32 mouse cellular contexts compared by ENCODE assay signal in the genomic region with DNA sequence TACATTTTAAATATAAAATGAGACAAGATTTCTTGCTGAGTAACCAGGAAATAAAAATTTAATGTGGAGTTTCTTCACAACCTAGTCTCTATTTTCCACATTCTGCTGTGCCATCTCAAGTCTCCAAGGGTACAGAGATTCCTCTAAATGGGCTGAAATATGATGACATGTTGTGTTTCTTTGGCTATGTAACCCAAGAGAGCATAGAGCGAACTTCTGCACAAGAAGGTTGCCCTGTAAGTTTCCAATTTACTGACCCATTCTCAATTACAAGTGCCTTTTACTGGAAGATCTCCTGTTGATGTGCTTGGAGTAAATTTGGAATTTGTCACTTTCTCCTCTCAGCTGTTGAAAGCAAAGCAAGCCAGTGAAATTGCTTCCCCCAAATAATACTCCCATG.
"Had no signal": no experiment of that assay in that cellular context is flagged by ENCODE, and none has a peak within 500 bp of the region (broad histone marks: within the 10 kb centered on the region; RNA-seq: fewer than 3 reads in every experiment).

No protein-coding gene starts in this region.

- H3K9me3 ChIP-seq: limb, embryonic 10.5 days; limb, embryonic 12.5 days; limb, embryonic 13.5 days; limb, embryonic 15.5 days; liver, embryonic 12.5 days; liver, embryonic 13.5 days; liver, embryonic 15.5 days; lung, embryonic 15.5 days; megakaryocyte, embryonic 14.5 days; midbrain, embryonic 10.5 days; midbrain, embryonic 12.5 days; midbrain, embryonic 13.5 days; midbrain, embryonic 15.5 days; neural tube, embryonic 12.5 days had no signal

- H3K9ac ChIP-seq: limb, embryonic 12.5 days; limb, embryonic 13.5 days; limb, embryonic 15.5 days; liver, embryonic 12.5 days; liver, embryonic 13.5 days; liver, embryonic 14.5 days; liver, embryonic 15.5 days; liver, postnatal 0 days; lung, embryonic 14.5 days; lung, embryonic 15.5 days; midbrain, embryonic 12.5 days; midbrain, embryonic 13.5 days; midbrain, embryonic 15.5 days; neural tube, embryonic 12.5 days had no signal

- H3K4me1 ChIP-seq: limb, embryonic 15.5 days; liver, embryonic 12.5 days; liver, embryonic 13.5 days; liver, embryonic 15.5 days; lung, embryonic 15.5 days; megakaryocyte, embryonic 14.5 days; midbrain, embryonic 10.5 days; midbrain, embryonic 12.5 days had no signal

- ATAC-seq: liver, embryonic 12.5 days; liver, postnatal 0 days; lung, postnatal 0 days; midbrain, embryonic 13.5 days; midbrain, embryonic 15.5 days; midbrain, embryonic 16.5 days had no signal

- H3K4me2 ChIP-seq: limb, embryonic 12.5 days; limb, embryonic 13.5 days; limb, embryonic 15.5 days; liver, embryonic 11.5 days; liver, embryonic 12.5 days; liver, embryonic 13.5 days; liver, embryonic 15.5 days; lung, embryonic 14.5 days; lung, embryonic 15.5 days; midbrain, embryonic 11.5 days; midbrain, embryonic 12.5 days; midbrain, embryonic 13.5 days; midbrain, embryonic 15.5 days; neural tube, embryonic 12.5 days had no signal

- H3K27ac ChIP-seq: limb, embryonic 10.5 days; limb, embryonic 12.5 days; limb, embryonic 13.5 days; limb, embryonic 15.5 days; liver, embryonic 12.5 days; liver, embryonic 13.5 days; liver, embryonic 14.5 days; liver, embryonic 15.5 days; lung, embryonic 15.5 days; macrophage; midbrain, embryonic 10.5 days; midbrain, embryonic 12.5 days; midbrain, embryonic 13.5 days; midbrain, embryonic 15.5 days; neural tube, embryonic 12.5 days had no signal

- H3K4me3 ChIP-seq: limb, embryonic 10.5 days; limb, embryonic 12.5 days; limb, embryonic 13.5 days; limb, embryonic 15.5 days; liver, embryonic 12.5 days; liver, embryonic 13.5 days; liver, embryonic 15.5 days; lung, embryonic 15.5 days; megakaryocyte, embryonic 14.5 days; midbrain, embryonic 10.5 days; midbrain, embryonic 12.5 days; midbrain, embryonic 13.5 days; midbrain, embryonic 15.5 days; myocyte; neural tube, embryonic 12.5 days had no signal

- H3K36me3 ChIP-seq: limb, embryonic 10.5 days; limb, embryonic 12.5 days; limb, embryonic 13.5 days; limb, embryonic 15.5 days; liver, embryonic 12.5 days; liver, embryonic 13.5 days; liver, embryonic 15.5 days; lung, embryonic 15.5 days; midbrain, embryonic 10.5 days; midbrain, embryonic 12.5 days; midbrain, embryonic 13.5 days; midbrain, embryonic 15.5 days; neural tube, embryonic 12.5 days had no signal

- H3K27me3 ChIP-seq: limb, embryonic 12.5 days; limb, embryonic 13.5 days; limb, embryonic 15.5 days; liver, embryonic 12.5 days; liver, embryonic 13.5 days; liver, embryonic 15.5 days; lung, embryonic 15.5 days; megakaryocyte, embryonic 14.5 days; midbrain, embryonic 12.5 days; midbrain, embryonic 13.5 days; midbrain, embryonic 15.5 days; neural tube, embryonic 12.5 days had no signal

- DNase-seq: left cerebral cortex, postnatal 4 days; liver; liver, embryonic 13.5 days; liver, postnatal 0 days; lung, adult 18-20 months; lung, adult 2 months; lung, embryonic 14.5 days; lung, postnatal 10 days; lung, postnatal 14 days; lung, postnatal 36 days; lung, postnatal 4 days; midbrain, embryonic 14.5 days had no signal
